Mouse (Mus musculus): ENCODE results near the gene Sh3gl2.

The Sh3gl2 gene

DNA sequence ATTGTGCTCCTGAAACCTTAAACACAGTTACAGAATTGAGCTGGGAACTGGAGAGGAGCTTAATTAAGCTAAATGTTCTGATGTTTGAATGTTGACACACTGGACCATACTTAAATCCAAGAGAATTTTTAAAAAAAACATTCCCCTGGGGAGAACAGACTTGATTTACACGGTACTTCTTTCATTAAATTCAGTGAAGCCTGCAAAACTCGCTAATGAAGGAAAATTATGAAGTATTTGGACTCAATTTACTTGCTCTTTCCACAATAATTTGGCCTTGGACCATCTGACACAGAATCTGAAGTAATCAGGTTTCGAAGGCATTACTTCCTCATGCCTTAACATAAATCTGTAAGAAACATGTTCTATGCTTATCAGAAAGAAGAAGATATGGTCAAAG lies 408.4 kb downstream of the Sh3gl2 start:
- no peak for DNase-seq (ENCODE audit: low spot score)

GRCm38 (mm10) chr4:85618746-85619145 lies 413.8 kb downstream of the Sh3gl2 start:
- DNase-seq (ENCODE audit: low spot score), result no peak

DNA sequence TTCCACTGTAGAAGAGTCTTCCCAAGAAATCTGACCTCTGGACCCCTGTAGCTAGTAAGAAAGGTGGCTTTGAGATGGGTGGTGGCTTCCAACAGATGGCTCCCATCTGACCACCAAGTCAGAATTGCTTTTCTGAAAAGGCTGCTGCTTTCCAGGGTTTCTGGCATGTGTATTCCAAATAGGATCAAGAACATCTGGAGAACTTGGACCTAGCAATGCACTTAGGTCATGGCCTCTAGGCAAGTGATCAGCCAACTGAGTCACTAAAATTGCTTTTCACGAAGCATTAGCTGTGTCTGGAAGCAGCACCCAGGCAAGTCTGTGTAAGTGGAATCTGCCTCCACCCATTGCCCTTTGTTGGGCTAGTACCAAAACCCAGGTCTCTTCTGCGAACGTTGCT lies 414.3 kb downstream of the Sh3gl2 start:
- no peak for DNase-seq (ENCODE audit: low spot score)

DNA sequence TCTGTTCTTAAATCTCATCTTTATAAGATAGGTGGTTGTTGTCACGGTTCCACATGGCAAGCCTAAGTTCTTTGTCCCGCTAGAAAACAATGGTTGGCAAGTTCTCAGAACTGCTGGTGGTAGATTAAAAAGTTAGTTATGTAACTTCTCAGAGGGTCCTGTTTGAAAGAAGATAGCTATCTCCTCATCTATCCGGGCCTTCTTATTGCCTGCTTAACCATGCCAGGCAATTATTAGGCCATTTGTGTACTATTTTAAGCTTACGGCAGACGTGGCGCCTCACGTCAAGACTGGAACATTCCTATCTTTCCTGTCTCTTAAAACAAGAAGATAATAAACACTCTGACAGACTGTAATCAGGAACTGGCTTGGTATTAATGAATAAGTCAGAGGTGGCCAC lies 424.5 kb downstream of the Sh3gl2 start:
- DNase-seq (ENCODE audit: low spot score), result no peak

- no peak for DNase-seq (ENCODE audit: low spot score)
Observed at GRCm38 (mm10) chr4:85669271-85669670, 464.3 kb downstream of the Sh3gl2 start.

GRCm38 (mm10) chr4:85669735-85670134 lies 464.8 kb downstream of the Sh3gl2 start:
- no peak for DNase-seq (ENCODE audit: low spot score)

DNA sequence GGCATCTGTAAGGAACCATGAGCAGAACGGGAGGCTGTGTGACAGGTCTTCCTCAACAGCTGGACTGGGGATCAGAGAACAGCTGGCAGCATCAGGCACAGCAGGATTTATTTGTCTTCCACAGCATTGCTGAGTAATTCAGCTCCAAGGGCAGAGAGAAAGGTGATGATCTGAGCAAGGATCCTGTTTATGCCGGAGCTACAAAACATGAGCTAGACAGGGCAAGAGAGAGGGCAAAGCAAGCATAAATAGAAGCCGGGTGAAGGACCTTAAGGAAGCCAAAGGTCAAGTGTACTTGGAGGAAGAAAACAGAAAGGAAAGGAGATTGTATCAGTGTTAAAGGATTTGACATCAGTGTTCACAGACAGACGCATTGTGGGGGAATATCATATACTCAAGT lies 467.4 kb downstream of the Sh3gl2 start:
- no peak for DNase-seq (ENCODE audit: low spot score)

GRCm38 (mm10) chr4:85677621-85678020 lies 472.7 kb downstream of the Sh3gl2 start:
- DNase-seq (ENCODE audit: low spot score), result no peak

GRCm38 (mm10) chr4:85686160-85686559 lies 481.2 kb downstream of the Sh3gl2 start:
- no peak for DNase-seq (ENCODE audit: low spot score)

Measured in testis, postnatal 10 days (tissue).